Mouse (Mus musculus) heart, postnatal 4 days (tissue): ENCODE results near the gene Vmn1r55. TPM values are rescaled to one million over a fixed set of nuclear protein-coding genes. Genes with fewer than 3 reads are reported as not detected.
"Not testable (repeated sequence)": the region's sequence is repeated elsewhere in the genome, so short reads cannot be mapped to it uniquely, and the experiment has no call there.

ENCODE experiments used
- DNase-seq: peaks from one replicate; pipeline ENCODE4 v3.0.0; 2021
- total RNA-seq, 2 experiments: library from RNA; stranded (reverse); gene quantifications; 2 replicates each; pipeline ENCODE4 v1.2.3; 2021

The Vmn1r55 gene
- not detected for total RNA-seq

GRCm38 (mm10) chr7:5149570-5149969 lies at the start of gene Vmn1r55:
Vmn1r55 (minus strand) TSS chr7:5149670.
- DNase-seq, result not testable (repeated sequence)

- DNase-seq, result not testable (repeated sequence)
Observed at GRCm38 (mm10) chr7:5196647-5197046, 47.2 kb upstream of the Vmn1r55 start, which contains the start of gene Vmn1r56. Vmn1r56 (minus strand) TSS chr7:5196747.

GRCm38 (mm10) chr7:5125549-5126406 lies 23.7 kb downstream of the Vmn1r55 start, which contains the start of gene Rasl2-9:
Rasl2-9 (minus strand) TSS chr7:5125950.
- DNase-seq, result peak; percentile 90

GRCm38 (mm10) chr7:5125078-5125477 lies 24.4 kb downstream of the Vmn1r55 start:
- DNase-seq, result peak; percentile 62

GRCm38 (mm10) chr7:5116850-5117249 lies 32.6 kb downstream of the Vmn1r55 start, which contains the start of gene Rfpl4:
Rfpl4 (minus strand) TSS chr7:5116950.
- DNase-seq, result no peak

GRCm38 (mm10) chr7:5112701-5113100 lies 36.8 kb downstream of the Vmn1r55 start:
- no peak for DNase-seq

GRCm38 (mm10) chr7:5109301-5109700 lies 40.2 kb downstream of the Vmn1r55 start:
- no peak for DNase-seq

- no peak for DNase-seq
Observed at GRCm38 (mm10) chr7:5108272-5108671, 41.2 kb downstream of the Vmn1r55 start.

- no peak for DNase-seq
Observed at GRCm38 (mm10) chr7:5102564-5102963, 46.9 kb downstream of the Vmn1r55 start.

GRCm38 (mm10) chr7:5101066-5101663 lies 48.3 kb downstream of the Vmn1r55 start:
- DNase-seq, result no peak

- no peak for DNase-seq
Observed at GRCm38 (mm10) chr7:5099796-5100195, 49.7 kb downstream of the Vmn1r55 start.

GRCm38 (mm10) chr7:5098769-5099168 lies 50.7 kb downstream of the Vmn1r55 start:
- no peak for DNase-seq

GRCm38 (mm10) chr7:5092831-5093510 lies 56.5 kb downstream of the Vmn1r55 start:
- DNase-seq, result peak; percentile 53

GRCm38 (mm10) chr7:5092381-5092780 lies 57.1 kb downstream of the Vmn1r55 start:
- no peak for DNase-seq

GRCm38 (mm10) chr7:5091008-5091728 lies 58.3 kb downstream of the Vmn1r55 start:
- no peak for DNase-seq

- DNase-seq, result no peak
Observed at GRCm38 (mm10) chr7:5089853-5090252, 59.6 kb downstream of the Vmn1r55 start.

GRCm38 (mm10) chr7:5087886-5088285 lies 61.6 kb downstream of the Vmn1r55 start:
- no peak for DNase-seq

GRCm38 (mm10) chr7:5086921-5087440 lies 62.5 kb downstream of the Vmn1r55 start:
- no peak for DNase-seq

- DNase-seq, result no peak
Observed at GRCm38 (mm10) chr7:5085512-5085911, 64.0 kb downstream of the Vmn1r55 start.

GRCm38 (mm10) chr7:5083325-5084105 lies 66.0 kb downstream of the Vmn1r55 start:
- DNase-seq, result no peak

GRCm38 (mm10) chr7:5081939-5082338 lies 67.5 kb downstream of the Vmn1r55 start:
- no peak for DNase-seq
